Mouse (Mus musculus) liver, embryonic 11.5 days (tissue): Measurements from ENCODE around the gene Ctcfl. TPM values are rescaled to one million over a fixed set of nuclear protein-coding genes. Genes with fewer than 3 reads are reported as not detected.

Experiments used
- ATAC-seq: fragments of 200-750 bp; cut with Nextera tagmentation; replicated peaks from 2 replicates; pipeline ENCODE4 v1.8.0; 2017; ENCODE audit warnings: moderate number of reproducible peaks, mild to moderate bottlenecking, moderate TSS enrichment, moderate library complexity; ENCODE audit not compliant: low FRiP score
- DNase-seq: peaks from one replicate; pipeline ENCODE4 v3.0.0-alpha.2; 2017; ENCODE audit warnings: low spot score
- H3K27ac ChIP-seq: fragments of 300-500 bp; sonication (generic); 2 replicates; pipeline ENCODE4 v1.5.1; 2014; ENCODE audit warnings: mild to moderate bottlenecking, low read depth, low read length, control low read depth
- H3K27me3 ChIP-seq: fragments of 300-500 bp; sonication (generic); replicated peaks from 2 replicates; pipeline ENCODE4 v1.6.1; 2014; ENCODE audit warnings: low read length, mixed read lengths; ENCODE audit not compliant: control insufficient read depth, insufficient read depth
- H3K36me3 ChIP-seq: fragments of 300-500 bp; sonication (generic); 2 replicates; pipeline ENCODE4 v1.6.1; 2014; ENCODE audit warnings: mild to moderate bottlenecking, low read length, moderate library complexity, mixed read lengths; ENCODE audit not compliant: control insufficient read depth, insufficient read depth
- H3K4me1 ChIP-seq: fragments of 300-500 bp; sonication (generic); replicated peaks from 2 replicates; pipeline ENCODE4 v1.6.1; 2014; ENCODE audit warnings: low read length, mixed read lengths; ENCODE audit not compliant: control insufficient read depth, insufficient read depth
- H3K4me2 ChIP-seq: fragments of 300-500 bp; sonication (generic); 2 replicates; pipeline ENCODE4 v1.6.1; 2014; ENCODE audit warnings: mild to moderate bottlenecking, control low read depth, moderate library complexity
- H3K4me3 ChIP-seq: fragments of 300-500 bp; sonication (generic); 2 replicates; pipeline ENCODE4 v1.5.1; 2014; ENCODE audit warnings: low read depth, low read length, control low read depth
- H3K9ac ChIP-seq: fragments of 300-500 bp; sonication (generic); 2 replicates; pipeline ENCODE4 v1.6.1; 2014; ENCODE audit warnings: low read depth, low read length, control low read depth
- H3K9me3 ChIP-seq: fragments of 300-500 bp; sonication (generic); 2 replicates; pipeline ENCODE4 v1.6.1; 2016; ENCODE audit warnings: low read length, inconsistent platforms, mixed read lengths; ENCODE audit not compliant: control insufficient read depth
- whole genome bisulfite sequencing: fragments of 180-500 bp; shearing (Covaris S2); extraction: QIAGEN DNeasy Blood & Tissue Kit; methylation state at CpG from one replicate; pipeline ENCODE4 v1.1.7; 2014; 5-methylcytosine and 5-hydroxymethylcytosine counted together
- polyA plus RNA-seq: library from polyadenylated mRNA; unstranded; fragments of >200 nt; fragmentation: Nextera tagmentation; extraction: Ambion mirVana; gene quantifications from 2 replicates; pipeline ENCODE4 v1.2.1, GENCODE M21; 2014

Ctcfl gene
- polyA plus RNA-seq, 1 experiment from 2014 or later = 0.07 TPM

GRCm38 (mm10) chr2:173151352-173151751 is 32.0 kb upstream of the Ctcfl start:
- 74% methylated on average over 5 of the region's 5 CpGs for WGBS
- no peak for ATAC-seq
- Histone ChIP-seq H3K4me1 (no peaks in the 10 kb centered on the region), H3K9ac (no peak overlapping the region), H3K4me2 (no peak overlapping the region), H3K27ac (no peak overlapping the region), H3K4me3 (no peak overlapping the region), H3K9me3 (no peaks in the 10 kb centered on the region), H3K36me3 (no peaks in the 10 kb centered on the region), H3K27me3 (no peaks in the 10 kb centered on the region)
- DNase-seq = no peak

- no peaks in the 10 kb centered on the region for H3K36me3 ChIP-seq
- H3K27ac ChIP-seq = no peak overlapping the region
- no peak overlapping the region for H3K4me2 ChIP-seq
- 0 out of 2 replicates have a peak, but pooled peaks cover 12% of the 10 kb centered on the region for H3K27me3 ChIP-seq
- H3K4me1 ChIP-seq = no peaks in the 10 kb centered on the region
- DNase-seq (no peak), ATAC-seq (no peak)
- no peaks in the 10 kb centered on the region for H3K9me3 ChIP-seq
- no peak overlapping the region for H3K9ac ChIP-seq
- H3K4me3 ChIP-seq = no peak overlapping the region
- 60% methylated on average over 5 of the region's 5 CpGs for WGBS
Measured at GRCm38 (mm10) chr2:173148001-173148400, 28.7 kb upstream of the Ctcfl start.

- Histone ChIP-seq H3K9me3 (no peaks in the 10 kb centered on the region), H3K27me3 (0 out of 2 replicates have a peak, but pooled peaks cover 15% of the 10 kb centered on the region), H3K4me3 (no peak overlapping the region), H3K4me1 (no peaks in the 10 kb centered on the region), H3K36me3 (no peaks in the 10 kb centered on the region), H3K27ac (no peak overlapping the region), H3K9ac (no peak overlapping the region), H3K4me2 (no peak overlapping the region)
- ATAC-seq (no peak; the same call in 1 of the 2 replicates), DNase-seq (no peak)
- 74% methylated on average over 6 of the region's 6 CpGs for WGBS
Measured at GRCm38 (mm10) chr2:173146728-173147127, 27.4 kb upstream of the Ctcfl start.

GRCm38 (mm10) chr2:173145808-173146207 is 26.5 kb upstream of the Ctcfl start:
- ATAC-seq (no peak), DNase-seq (no peak)
- H3K4me2 ChIP-seq = no peak overlapping the region
- H3K4me1 ChIP-seq = no peaks in the 10 kb centered on the region
- 0 out of 2 replicates have a peak, but pooled peaks cover 15% of the 10 kb centered on the region for H3K27me3 ChIP-seq
- H3K27ac ChIP-seq = no peak overlapping the region
- 57% methylated on average over 3 of the region's 3 CpGs for WGBS
- H3K9me3 ChIP-seq = no peaks in the 10 kb centered on the region
- no peak overlapping the region for H3K9ac ChIP-seq
- no peaks in the 10 kb centered on the region for H3K36me3 ChIP-seq
- no peak overlapping the region for H3K4me3 ChIP-seq

- no peaks in the 10 kb centered on the region for H3K4me1 ChIP-seq
- no peaks in the 10 kb centered on the region for H3K9me3 ChIP-seq
- H3K27ac ChIP-seq = no peak overlapping the region
- ATAC-seq (no peak), DNase-seq (no peak)
- H3K9ac ChIP-seq = no peak overlapping the region
- no peak overlapping the region for H3K4me2 ChIP-seq
- 79% methylated on average over 11 of the region's 11 CpGs for WGBS
- H3K4me3 ChIP-seq = no peak overlapping the region
- H3K27me3 ChIP-seq = 0 out of 2 replicates have a peak, but pooled peaks cover 15% of the 10 kb centered on the region
- H3K36me3 ChIP-seq = no peaks in the 10 kb centered on the region
Measured at GRCm38 (mm10) chr2:173143611-173144010, 24.3 kb upstream of the Ctcfl start.

- no peaks in the 10 kb centered on the region for H3K9me3 ChIP-seq
- H3K9ac ChIP-seq = no peak overlapping the region
- no peak overlapping the region for H3K4me3 ChIP-seq
- 0 out of 2 replicates have a peak, but pooled peaks cover 3% of the 10 kb centered on the region for H3K27me3 ChIP-seq
- H3K4me1 ChIP-seq = no peaks in the 10 kb centered on the region
- ATAC-seq = no peak
- DNase-seq = no peak
- 62% methylated on average over 15 of the region's 15 CpGs for WGBS
- no peaks in the 10 kb centered on the region for H3K36me3 ChIP-seq
- no peak overlapping the region for H3K4me2 ChIP-seq
- H3K27ac ChIP-seq = no peak overlapping the region
Measured at GRCm38 (mm10) chr2:173138323-173139239, 19.3 kb upstream of the Ctcfl start.

- no peak for ATAC-seq
- no peak for DNase-seq
- H3K27me3 ChIP-seq = no peaks in the 10 kb centered on the region
- no peaks in the 10 kb centered on the region for H3K36me3 ChIP-seq
- no peak overlapping the region for H3K9ac ChIP-seq
- H3K4me2 ChIP-seq = no peak overlapping the region
- 51% methylated on average over 9 of the region's 9 CpGs for WGBS
- no peak overlapping the region for H3K4me3 ChIP-seq
- no peak overlapping the region for H3K27ac ChIP-seq
- no peaks in the 10 kb centered on the region for H3K4me1 ChIP-seq
- no peaks in the 10 kb centered on the region for H3K9me3 ChIP-seq
Measured at GRCm38 (mm10) chr2:173134695-173135094, 15.4 kb upstream of the Ctcfl start.

- no peak overlapping the region for H3K9ac ChIP-seq
- WGBS = 70% methylated on average over 8 of the region's 8 CpGs
- no peak overlapping the region for H3K4me3 ChIP-seq
- no peaks in the 10 kb centered on the region for H3K4me1 ChIP-seq
- no peaks in the 10 kb centered on the region; the same call in 1 of the 2 replicates for H3K27me3 ChIP-seq
- H3K36me3 ChIP-seq = no peaks in the 10 kb centered on the region
- ATAC-seq = no peak
- DNase-seq = no peak
- no peak overlapping the region for H3K4me2 ChIP-seq
- H3K27ac ChIP-seq = no peak overlapping the region
- H3K9me3 ChIP-seq = no peaks in the 10 kb centered on the region
Measured at GRCm38 (mm10) chr2:173132794-173133300, 13.5 kb upstream of the Ctcfl start.
